8 mouse cellular contexts compared by ENCODE assay signal in genomic region chr4:88196500-88196912, GRCm38 (mm10).
DNase-seq lines count a peak whose midpoint lies in the region; ATAC-seq lines count a peak whose summit lies in the region.
"Had no signal": no experiment of that assay in that cellular context is flagged by ENCODE, and none has a peak within 500 bp of the region (broad histone marks: within the 10 kb centered on the region; RNA-seq: fewer than 3 reads in every experiment).

No protein-coding gene starts in this region.

- ATAC-seq in cerebellum, adult (ENCODE audit: insufficient number of reproducible peaks, low FRiP score, low TSS enrichment), result peak; percentile 83

- peak; percentile 21 to 73 for DNase-seq in layer of hippocampus, adult 18-20 months (ENCODE audit: low spot score in 2 of 2)
- DNase-seq in layer of hippocampus, postnatal 10 days (ENCODE audit: low spot score in 2 of 2), result no peak
- peak; percentile 86 for DNase-seq in brain, adult 2 months (ENCODE audit: low read depth, low spot score)
- DNase-seq in cerebellum, postnatal 36 days, result peak; percentile 24 to 46
- no peak for DNase-seq in thymus, adult 18-20 months
- DNase-seq in thymus, postnatal 25 days, result no peak
- DNase-seq: heart, postnatal 36 days had no signal

Comparison
In these comparisons a context has a peak if more than half of its experiments do, and no peak if none do; other contexts are left out.
1. DNase-seq: peak in layer of hippocampus, adult 18-20 months (2 of 2), brain, adult 2 months (single experiment) and cerebellum, postnatal 36 days (2 of 2); none in layer of hippocampus, postnatal 10 days (0 of 2), thymus, adult 18-20 months (0 of 2) and thymus, postnatal 25 days (single experiment).